Mouse (Mus musculus) spleen, adult 2 months (tissue): Measurements from ENCODE around the gene Gpatch1.

ENCODE experiments used
- CTCF ChIP-seq: fragments of 200-500 bp; IDR thresholded peaks from 2 replicates; pipeline ENCODE4 v1.5.1; 2011; ENCODE audit warnings: mild to moderate bottlenecking, inconsistent platforms; ENCODE audit not compliant: insufficient read depth, insufficient read length, insufficient replicate concordance; ENCODE audit errors: extremely low read depth
- POLR2A ChIP-seq: fragments of 200-500 bp; IDR thresholded peaks from 2 replicates; pipeline ENCODE4 v1.6.1; 2011; ENCODE audit warnings: low read depth, low read length, inconsistent platforms

DNA sequence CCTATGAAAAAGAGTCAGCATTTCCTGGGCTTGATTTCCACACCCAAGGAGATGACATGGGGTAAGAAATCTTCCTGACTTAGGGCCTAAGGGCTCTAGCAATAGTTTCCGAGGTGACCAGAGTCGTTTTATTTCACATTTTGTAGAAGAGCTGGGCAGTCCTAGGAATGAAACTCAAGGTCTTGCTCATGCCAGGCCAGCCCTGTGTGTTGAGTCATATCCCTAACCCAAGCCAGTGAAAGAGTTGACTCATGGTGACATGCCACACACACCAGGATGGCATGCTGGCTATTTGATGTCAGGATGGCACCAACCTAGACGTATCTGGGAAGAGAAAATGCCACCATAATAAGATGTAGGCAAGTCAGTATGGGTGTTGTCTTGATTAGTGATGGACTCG is 30.8 kb upstream of the Gpatch1 start:
- TF ChIP-seq CTCF, result no peak
- no peak for TF ChIP-seq POLR2A
